Mouse (Mus musculus) liver, adult 2 months (tissue): ENCODE results near the gene Necap2.

ENCODE experiments used
- CTCF ChIP-seq: fragments of 200-500 bp; IDR thresholded peaks from 2 replicates; pipeline ENCODE4 v1.5.1; 2011; ENCODE audit warnings: low read depth, low read length, control low read depth
- POLR2A ChIP-seq: fragments of 200-500 bp; IDR thresholded peaks from 2 replicates; pipeline ENCODE4 v1.6.1; 2011; ENCODE audit warnings: low read length, control low read depth; ENCODE audit not compliant: insufficient read depth; ENCODE audit errors: extremely low read depth

- TF ChIP-seq CTCF (no peak), POLR2A (no peak)
Observed at GRCm38 (mm10) chr4:141033606-141034549, 44.3 kb downstream of the Necap2 start.
